Mouse (Mus musculus) forebrain, embryonic 11.5 days (tissue): Measurements from ENCODE around the gene 1700067K01Rik. TPM values are rescaled to one million over a fixed set of nuclear protein-coding genes. Genes with fewer than 3 reads are reported as not detected.

Experiments
- ATAC-seq: fragments of 200-750 bp; cut with Nextera tagmentation; replicated peaks from 2 replicates; pipeline ENCODE4 v1.8.0; 2017; ENCODE audit warnings: moderate TSS enrichment; ENCODE audit not compliant: low FRiP score
- DNase-seq: peaks from one replicate; pipeline ENCODE4 v3.0.0-alpha.2; 2017; ENCODE audit warnings: low spot score
- H3K27ac ChIP-seq: fragments of 300-500 bp; sonication (generic); 2 replicates; pipeline ENCODE4 v1.5.1; 2014; ENCODE audit warnings: low read depth, low read length
- H3K27me3 ChIP-seq: fragments of 300-500 bp; sonication (generic); 2 replicates; pipeline ENCODE4 v1.6.1; 2014; ENCODE audit warnings: mild to moderate bottlenecking, low read length, mixed read lengths; ENCODE audit not compliant: control insufficient read depth, insufficient read depth
- H3K36me3 ChIP-seq: fragments of 300-500 bp; sonication (generic); 2 replicates; pipeline ENCODE4 v1.6.1; 2014; ENCODE audit warnings: mild to moderate bottlenecking, low read length, moderate library complexity, mixed read lengths; ENCODE audit not compliant: control insufficient read depth, insufficient read depth
- H3K4me1 ChIP-seq: fragments of 300-500 bp; sonication (generic); replicated peaks from 2 replicates; pipeline ENCODE4 v1.6.1; 2014; ENCODE audit warnings: low read length, mixed read lengths; ENCODE audit not compliant: control insufficient read depth, insufficient read depth
- H3K4me2 ChIP-seq: fragments of 300-500 bp; sonication (generic); 2 replicates; pipeline ENCODE4 v1.6.1; 2014; ENCODE audit warnings: low read depth, mild to moderate bottlenecking, low read length, moderate library complexity, mixed read lengths; ENCODE audit not compliant: severe bottlenecking
- H3K4me3 ChIP-seq: fragments of 300-500 bp; sonication (generic); 2 replicates; pipeline ENCODE4 v1.5.1; 2014; ENCODE audit warnings: low read depth, low read length
- H3K9ac ChIP-seq: fragments of 300-500 bp; sonication (generic); 2 replicates; pipeline ENCODE4 v1.6.1; 2014; ENCODE audit warnings: low read length
- H3K9me3 ChIP-seq: fragments of 300-500 bp; sonication (generic); 2 replicates; pipeline ENCODE4 v1.6.1; 2016; ENCODE audit warnings: low read length, mixed read lengths; ENCODE audit not compliant: control insufficient read depth
- WGBS: fragments of 180-500 bp; shearing (Covaris S2); extraction: QIAGEN DNeasy Blood & Tissue Kit; methylation state at CpG from one replicate; pipeline ENCODE4 v1.1.7; 2014; 5-methylcytosine and 5-hydroxymethylcytosine counted together
- polyA plus RNA-seq: library from polyadenylated mRNA; unstranded; fragments of >200 nt; fragmentation: Nextera tagmentation; extraction: Ambion mirVana; gene quantifications from 2 replicates; pipeline ENCODE4 v1.2.1, GENCODE M21; 2014

The 1700067K01Rik gene
- polyA plus RNA-seq, result 0.87 and 0.90 TPM in 2 replicates

- H3K9ac ChIP-seq, result no peak within 1 kb of the TSS
- peaks cover 18% of the 10 kb centered on the region for H3K4me1 ChIP-seq
- H3K9me3 ChIP-seq, result no peaks in the 10 kb centered on the region
- 0 out of 2 replicates have a peak within 1 kb of the TSS, but pooled peaks have one; percentile 7 for H3K4me3 ChIP-seq
- ATAC-seq, result no peak
- no peaks in the 10 kb centered on the region; the same call in 1 of the 2 replicates for H3K36me3 ChIP-seq
- H3K4me2 ChIP-seq, result 0 out of 2 replicates have a peak within 1 kb of the TSS, but pooled peaks have one; percentile 26
- no peak within 1 kb of the TSS for H3K27ac ChIP-seq
- DNase-seq, result peak; percentile 69
- WGBS, result 14% methylated on average over 61 of the region's 61 CpGs
- peaks cover 26% of the 10 kb centered on the region for H3K27me3 ChIP-seq
Measured at GRCm38 (mm10) chr8:84001281-84002000, at the start of gene 1700067K01Rik. TSS of gene 1700067K01Rik (plus strand) at chr8:84001502.

- peak overlapping the region; percentile 72 for H3K4me3 ChIP-seq
- H3K4me2 ChIP-seq, result peak overlapping the region; percentile 52
- WGBS, result 1% methylated on average over 14 of the region's 14 CpGs
- no peaks in the 10 kb centered on the region for H3K27me3 ChIP-seq
- DNase-seq (no peak), ATAC-seq (no peak)
- no peaks in the 10 kb centered on the region; the same call in 1 of the 2 replicates for H3K36me3 ChIP-seq
- peak overlapping the region; percentile 51 for H3K9ac ChIP-seq
- H3K27ac ChIP-seq, result no peak overlapping the region
- peaks cover 6% of the 10 kb centered on the region; the same call in 1 of the 2 replicates for H3K4me1 ChIP-seq
- no peaks in the 10 kb centered on the region for H3K9me3 ChIP-seq
Measured at GRCm38 (mm10) chr8:83954749-83955105, 46.6 kb upstream of the 1700067K01Rik start.

GRCm38 (mm10) chr8:83955106-83955957 lies 46.0 kb upstream of the 1700067K01Rik start, which contains the start of the genes Gm10644 and Asf1b:
TSS of gene Gm10644 (minus strand) at chr8:83955205.
TSS of gene Asf1b (plus strand) at chr8:83955507.
- peak within 1 kb of the TSS; percentile 84 for H3K4me2 ChIP-seq
- H3K27ac ChIP-seq, result no peak within 1 kb of the TSS
- peaks cover 6% of the 10 kb centered on the region; the same call in 1 of the 2 replicates for H3K4me1 ChIP-seq
- ATAC-seq, result peak; percentile 99
- peak; percentile 100 for DNase-seq
- H3K36me3 ChIP-seq, result no peaks in the 10 kb centered on the region; the same call in 1 of the 2 replicates
- H3K9me3 ChIP-seq, result no peaks in the 10 kb centered on the region
- under 1% methylated on average over 75 of the region's 75 CpGs for WGBS
- H3K9ac ChIP-seq, result peak within 1 kb of the TSS; percentile 74
- H3K27me3 ChIP-seq, result no peaks in the 10 kb centered on the region
- H3K4me3 ChIP-seq, result peak within 1 kb of the TSS; percentile 72

- WGBS, result 3% methylated on average over 15 of the region's 15 CpGs
- H3K27me3 ChIP-seq, result no peaks in the 10 kb centered on the region
- no peak overlapping the region for H3K27ac ChIP-seq
- peaks cover 6% of the 10 kb centered on the region; the same call in 1 of the 2 replicates for H3K4me1 ChIP-seq
- H3K4me3 ChIP-seq, result peak overlapping the region; percentile 72
- DNase-seq, result no peak
- H3K9ac ChIP-seq, result peak overlapping the region; percentile 74
- no peaks in the 10 kb centered on the region for H3K9me3 ChIP-seq
- ATAC-seq, result no peak
- H3K4me2 ChIP-seq, result peak overlapping the region; percentile 84
- H3K36me3 ChIP-seq, result no peaks in the 10 kb centered on the region; the same call in 1 of the 2 replicates
Measured at GRCm38 (mm10) chr8:83955958-83956218, 45.4 kb upstream of the 1700067K01Rik start.

- no peak for ATAC-seq
- WGBS, result 59% methylated on average over 1 of the region's 1 CpGs
Measured at GRCm38 (mm10) chr8:83956789-83957188, 44.5 kb upstream of the 1700067K01Rik start.

GRCm38 (mm10) chr8:83964015-83964765 lies 37.1 kb upstream of the 1700067K01Rik start:
- ATAC-seq, result no peak
- Histone ChIP-seq H3K36me3 (peaks cover 4% of the 10 kb centered on the region; the same call in 1 of the 2 replicates), H3K27ac (no peak overlapping the region), H3K4me2 (no peak overlapping the region), H3K9ac (no peak overlapping the region), H3K27me3 (no peaks in the 10 kb centered on the region), H3K4me3 (no peak overlapping the region), H3K4me1 (no peaks in the 10 kb centered on the region), H3K9me3 (no peaks in the 10 kb centered on the region)
- no peak for DNase-seq
- WGBS, result 93% methylated on average over 5 of the region's 5 CpGs

More at GRCm38 (mm10) chr8:83956789-83957188, 44.5 kb upstream of the 1700067K01Rik start:
- Histone ChIP-seq H3K9me3 (no peaks in the 10 kb centered on the region), H3K27ac (no peak overlapping the region), H3K27me3 (no peaks in the 10 kb centered on the region), H3K36me3 (no peaks in the 10 kb centered on the region; the same call in 1 of the 2 replicates), H3K4me3 (peak overlapping the region; percentile 72), H3K9ac (peak overlapping the region; percentile 74; the same call in 1 of the 2 replicates), H3K4me1 (peaks cover 6% of the 10 kb centered on the region; the same call in 1 of the 2 replicates), H3K4me2 (peak overlapping the region; percentile 84)
- DNase-seq, result no peak

- H3K27ac ChIP-seq, result no peak overlapping the region
- no peaks in the 10 kb centered on the region for H3K27me3 ChIP-seq
- ATAC-seq, result no peak
- no peak overlapping the region for H3K4me2 ChIP-seq
- no peak for DNase-seq
- H3K9me3 ChIP-seq, result no peaks in the 10 kb centered on the region
- 93% methylated on average over 7 of the region's 7 CpGs for WGBS
- 0 out of 2 replicates have a peak, but pooled peaks cover 2% of the 10 kb centered on the region for H3K4me1 ChIP-seq
- H3K4me3 ChIP-seq, result no peak overlapping the region
- no peak overlapping the region for H3K9ac ChIP-seq
- peaks cover 4% of the 10 kb centered on the region; the same call in 1 of the 2 replicates for H3K36me3 ChIP-seq
Measured at GRCm38 (mm10) chr8:83967701-83968100, 33.6 kb upstream of the 1700067K01Rik start.

GRCm38 (mm10) chr8:83971121-83971520 lies 30.2 kb upstream of the 1700067K01Rik start:
- Histone ChIP-seq H3K4me2 (no peak overlapping the region), H3K4me1 (peaks cover 8% of the 10 kb centered on the region; the same call in 1 of the 2 replicates), H3K4me3 (no peak overlapping the region), H3K27ac (no peak overlapping the region), H3K36me3 (peaks cover 4% of the 10 kb centered on the region; the same call in 1 of the 2 replicates), H3K27me3 (no peaks in the 10 kb centered on the region), H3K9me3 (no peaks in the 10 kb centered on the region), H3K9ac (no peak overlapping the region)
- ATAC-seq (no peak), DNase-seq (no peak)
- 94% methylated on average over 4 of the region's 4 CpGs for WGBS
